Mouse (Mus musculus): ENCODE data around the gene Nipal3.

The Nipal3 gene

DNA sequence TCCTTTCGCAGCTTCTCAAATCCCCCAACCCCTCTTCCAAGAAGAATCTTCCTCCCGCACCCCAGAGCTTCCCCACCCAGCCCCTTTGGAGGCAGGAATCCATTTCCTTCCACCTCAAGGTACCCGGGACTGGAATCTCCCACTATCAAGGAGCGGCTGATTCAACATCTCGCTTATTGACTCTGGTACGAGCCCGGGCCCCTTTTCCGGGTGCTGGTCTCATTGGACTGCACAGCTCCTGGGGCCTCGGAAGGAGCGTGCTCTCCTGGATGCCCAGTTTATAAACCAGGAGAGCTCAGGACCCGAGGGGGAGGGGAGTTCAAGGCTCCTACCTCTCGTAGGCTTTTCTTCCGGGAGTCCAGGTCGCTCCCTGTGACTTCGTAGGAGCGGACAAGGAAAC, 97.3 kb downstream of the Nipal3 start:
- in situ Hi-C loops (cut with MboI, MseI) = loop anchor here in 1 of 2 experiments (5.0 kb wide), 1 partner anchor 45 kb away; no protein-coding TSS in a partner anchor

DNA sequence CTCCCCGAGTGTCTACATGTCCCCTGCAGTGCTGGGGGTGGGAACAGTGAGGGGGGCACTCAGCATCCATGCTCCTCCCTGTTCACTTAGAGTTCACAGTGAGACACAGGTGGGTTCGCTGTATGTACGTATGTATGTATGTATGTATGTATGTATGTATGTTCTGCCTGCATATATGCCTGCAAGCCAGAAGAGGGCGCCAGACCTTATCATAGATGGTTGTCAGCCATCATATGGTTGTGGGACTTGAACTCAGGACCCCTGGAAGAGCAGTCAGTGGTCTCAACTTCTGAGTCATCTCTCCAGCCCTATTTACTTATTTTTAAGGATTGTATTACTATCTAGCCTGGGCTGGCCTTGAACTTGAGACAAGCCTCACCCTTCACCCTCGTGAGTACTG, 98.5 kb downstream of the Nipal3 start:
- in situ Hi-C loops (cut with MboI, MseI) = loop anchor here in 1 of 2 experiments (5.0 kb wide), 1 partner anchor 46 kb away; no protein-coding TSS in a partner anchor

Data from T-helper 17 cell (primary cell).